Mouse (Mus musculus) left cerebral cortex, adult 2 months (tissue): Measurements from ENCODE around the gene Hist1h1c. TPM values are rescaled to one million over a fixed set of nuclear protein-coding genes. Genes with fewer than 3 reads are reported as not detected.

Experiments
- DNase-seq, 2 experiments: peaks; one replicate each; pipeline ENCODE4 v3.0.0; 2021 to 2022; ENCODE audit warnings: low spot score in 2 of 2, mixed read lengths in 1 of 2; ENCODE audit errors: extremely low spot score in 1 of 2
- H3K27ac ChIP-seq: fragments of 200-600 bp; 2 replicates; pipeline ENCODE4 v1.8.1; 2022
- H3K4me3 ChIP-seq: fragments of 200-600 bp; 2 replicates; pipeline ENCODE4 v1.8.1; 2022
- CTCF ChIP-seq: fragments of 200-600 bp; IDR thresholded peaks from 2 replicates; pipeline ENCODE4 v1.8.1; 2022; ENCODE audit warnings: antibody characterized with exemption, mild to moderate bottlenecking, moderate library complexity
- intact Hi-C: fragments of 180-260 bp; cut with DNase I; formaldehyde crosslinking; loops from one replicate; pipeline ENCODE4 v1.15.1; 2025
- total RNA-seq, 2 experiments: library from RNA; stranded (reverse); gene quantifications; 2 replicates each; pipeline ENCODE4 v1.2.3; 2021

The Hist1h1c gene
- total RNA-seq, 2 experiments from 2014 or later = 53.4 to 53.7 TPM

DNA sequence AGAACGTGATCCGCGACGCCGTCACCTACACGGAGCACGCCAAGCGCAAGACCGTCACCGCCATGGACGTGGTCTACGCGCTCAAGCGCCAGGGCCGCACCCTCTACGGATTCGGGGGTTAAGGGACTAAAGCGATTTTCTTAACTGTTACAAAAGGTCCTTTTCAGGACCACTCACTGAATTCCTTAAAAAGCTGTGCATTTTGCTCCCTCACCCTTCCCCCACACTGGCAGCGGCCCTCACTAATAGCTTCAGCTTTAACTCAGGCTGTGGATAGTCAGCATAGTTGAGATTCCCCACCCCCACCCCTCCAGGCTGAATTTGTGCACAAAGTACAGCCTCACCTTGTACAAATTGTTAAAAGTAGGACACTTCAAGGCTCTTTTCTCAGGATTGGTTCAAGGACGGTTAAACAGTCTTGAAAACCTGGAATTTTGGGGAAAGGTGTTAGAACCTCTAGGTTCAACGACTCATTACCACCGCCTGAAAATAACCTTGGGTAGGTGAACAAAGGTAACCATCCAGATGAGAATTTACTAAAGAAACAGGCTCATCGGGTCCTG lies 18.7 kb downstream of the Hist1h1c start:
- intact Hi-C loops = no loop called here
- Histone ChIP-seq H3K4me3 (peak overlapping the region; percentile 40), H3K27ac (peak overlapping the region; percentile 75)
- no peak for DNase-seq
- TF ChIP-seq CTCF = no peak

DNA sequence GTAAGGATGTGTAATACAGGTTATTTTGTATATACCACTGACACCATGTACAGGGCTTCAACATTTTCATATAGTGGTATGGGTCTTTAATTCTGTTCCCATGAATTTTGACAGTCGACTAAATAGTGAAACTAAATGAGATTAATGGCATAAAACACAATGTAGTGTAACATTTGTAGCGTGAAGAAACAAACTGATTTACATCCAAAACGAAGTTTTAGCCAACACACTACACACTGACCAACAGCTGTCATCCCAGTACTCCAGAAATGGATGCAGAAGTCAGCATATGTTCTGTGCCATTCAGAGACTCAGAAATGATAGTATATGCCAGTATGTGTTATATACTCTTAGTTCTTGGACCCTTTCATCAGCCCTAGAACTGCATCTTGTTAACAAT lies 19.3 kb downstream of the Hist1h1c start:
- intact Hi-C loops = no loop called here
- TF ChIP-seq CTCF = no peak
- no peak for DNase-seq
- Histone ChIP-seq H3K27ac (no peak overlapping the region), H3K4me3 (no peak overlapping the region)

DNA sequence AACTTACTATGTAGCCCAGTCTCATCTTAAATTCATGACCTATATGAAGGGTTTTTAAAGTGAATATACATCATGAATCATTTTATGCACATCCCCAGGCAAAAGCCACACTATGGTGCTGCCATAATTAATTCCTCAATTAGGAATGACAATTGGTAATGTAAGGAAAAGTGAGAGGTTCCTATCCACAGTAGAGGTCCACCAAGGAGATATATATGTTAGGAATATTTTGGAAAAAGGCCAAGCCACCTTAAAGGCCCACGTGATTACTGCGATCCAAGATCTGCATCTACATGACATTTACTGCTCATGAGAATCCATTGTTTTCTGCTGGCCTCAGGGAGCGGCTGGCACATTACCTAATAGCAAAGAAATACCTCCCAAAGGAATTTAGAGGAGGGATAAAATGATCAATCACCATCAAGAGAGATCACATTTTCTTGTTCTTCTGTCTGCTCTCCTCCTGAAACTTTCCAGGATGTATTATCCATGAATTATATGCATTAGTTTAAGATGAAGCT lies 20.7 kb downstream of the Hist1h1c start:
- H3K27ac ChIP-seq = no peak overlapping the region
- DNase-seq = no peak
- intact Hi-C loops = no loop called here
- H3K4me3 ChIP-seq = no peak overlapping the region
- TF ChIP-seq CTCF = no peak

DNA sequence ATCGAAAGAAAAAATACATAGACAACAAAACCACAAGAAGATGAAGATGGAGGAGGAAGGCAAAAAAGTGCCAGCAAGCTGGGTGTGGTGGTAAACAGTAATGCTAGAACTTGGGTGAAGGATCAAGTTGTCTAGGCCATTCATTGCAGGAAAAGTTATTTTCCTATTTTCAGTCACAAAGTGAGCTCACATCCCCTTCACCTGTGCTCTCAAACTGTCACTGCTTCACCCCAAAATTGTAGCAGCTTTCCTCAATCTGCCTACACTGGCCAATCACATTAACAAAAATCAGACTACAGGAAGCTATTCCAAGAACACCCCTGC lies 21.3 kb downstream of the Hist1h1c start:
- peak overlapping the region; percentile 87; the same call in 1 of the 2 replicates for H3K27ac ChIP-seq
- no peak for TF ChIP-seq CTCF
- intact Hi-C loops = loop anchor here (5.0 kb wide), 3 partner anchors 178 to 1718 kb away; partner anchors contain the start of genes Abt1, Hist1h2ag, Hist1h2bj and Hist1h4d
- no peak for DNase-seq
- H3K4me3 ChIP-seq = no peak overlapping the region

DNA sequence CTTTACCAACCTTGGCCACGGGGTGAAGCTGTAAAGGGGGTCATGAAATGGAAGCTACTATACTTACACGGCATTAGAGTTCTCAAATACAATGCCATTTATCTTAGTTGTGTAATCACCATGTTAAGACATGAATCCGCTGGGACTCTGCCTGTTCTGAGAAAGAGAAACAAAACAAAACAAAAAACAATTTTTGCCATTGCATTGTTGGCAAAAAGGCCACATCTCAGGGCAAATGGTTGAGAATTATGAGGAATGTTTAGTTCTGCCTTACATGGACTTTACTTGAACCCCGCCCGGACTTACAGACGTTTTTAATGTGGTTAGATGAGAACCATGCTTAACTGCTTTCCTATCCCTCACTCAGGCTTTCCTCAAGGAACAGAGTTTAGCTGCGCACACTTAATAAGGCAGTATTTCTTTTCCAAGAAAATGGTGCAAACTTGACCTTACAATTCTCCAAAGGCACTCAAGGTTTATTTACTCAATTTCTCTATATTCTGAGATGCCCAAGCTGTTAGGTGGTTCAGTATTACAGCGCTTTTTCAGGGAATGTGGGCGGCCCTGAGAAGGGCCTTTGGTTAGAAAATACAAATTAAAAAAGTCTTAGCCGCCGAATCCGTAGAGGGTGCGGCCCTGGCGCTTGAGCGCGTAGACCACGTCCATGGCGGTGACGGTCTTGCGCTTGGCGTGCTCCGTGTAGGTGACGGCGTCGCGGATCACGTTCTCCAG lies 21.8 kb downstream of the Hist1h1c start:
- TF ChIP-seq CTCF = no peak; the same call in 1 of the 2 replicates
- Histone ChIP-seq H3K27ac (peak overlapping the region; percentile 87), H3K4me3 (peak overlapping the region; percentile 66)
- DNase-seq = peak in 1 of 2 experiments; percentile 19
- intact Hi-C loops = loop anchor here (5.0 kb wide), 3 partner anchors 178 to 1718 kb away; partner anchors contain the start of genes Abt1, Hist1h2ag, Hist1h2bj and Hist1h4d

DNA sequence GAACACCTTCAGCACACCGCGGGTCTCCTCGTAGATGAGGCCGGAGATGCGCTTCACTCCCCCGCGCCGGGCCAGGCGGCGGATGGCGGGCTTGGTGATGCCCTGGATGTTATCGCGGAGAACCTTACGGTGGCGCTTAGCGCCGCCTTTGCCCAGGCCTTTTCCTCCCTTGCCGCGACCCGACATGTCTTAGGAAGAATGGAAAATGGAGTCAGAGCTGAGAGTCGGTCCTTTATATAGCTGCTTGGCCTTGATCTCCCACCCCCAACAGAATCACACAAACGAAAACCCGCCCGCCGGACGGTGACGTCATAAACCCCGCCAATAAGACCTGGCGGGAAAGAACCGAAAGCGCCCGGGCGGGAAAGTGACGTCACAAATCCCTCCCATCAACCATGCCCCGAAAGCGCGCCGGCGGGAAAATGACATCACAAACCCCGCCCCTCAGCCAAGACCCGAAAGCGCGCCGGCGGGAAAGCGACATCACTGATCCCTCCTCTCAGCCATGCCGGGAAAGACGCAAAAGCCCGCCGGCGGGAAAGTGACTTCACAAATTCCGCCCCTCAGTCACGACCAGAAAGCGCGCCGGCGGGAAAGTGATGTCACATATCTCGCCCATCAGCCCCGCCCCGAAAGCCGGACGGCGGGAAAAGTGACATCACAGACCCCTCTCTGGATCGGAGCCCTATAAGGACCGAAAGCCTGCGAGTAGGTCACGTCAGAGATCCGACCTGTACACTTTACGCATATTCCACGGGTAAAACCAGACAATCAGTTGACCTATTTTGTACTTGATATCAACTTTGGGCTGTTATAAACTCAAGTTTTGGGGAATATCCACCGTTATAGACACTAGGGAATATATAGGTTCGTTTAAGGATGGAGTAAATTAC lies 22.6 kb downstream of the Hist1h1c start, which contains the start of gene Hist1h4a:
TSS of gene Hist1h4a (minus strand) at position 259 of the 893 bp plus-strand sequence.
- peak; percentile 98 to 99 for DNase-seq
- TF ChIP-seq CTCF = no peak
- H3K27ac ChIP-seq = peak within 1 kb of the TSS; percentile 87
- intact Hi-C loops = loop anchor here (1.0 to 5.0 kb wide), 4 partner anchors 140 to 1719 kb away; partner anchors contain the start of genes Abt1, Hist1h2ag, Hist1h2be and Hist1h2bj
- peak within 1 kb of the TSS; percentile 66 for H3K4me3 ChIP-seq

DNA sequence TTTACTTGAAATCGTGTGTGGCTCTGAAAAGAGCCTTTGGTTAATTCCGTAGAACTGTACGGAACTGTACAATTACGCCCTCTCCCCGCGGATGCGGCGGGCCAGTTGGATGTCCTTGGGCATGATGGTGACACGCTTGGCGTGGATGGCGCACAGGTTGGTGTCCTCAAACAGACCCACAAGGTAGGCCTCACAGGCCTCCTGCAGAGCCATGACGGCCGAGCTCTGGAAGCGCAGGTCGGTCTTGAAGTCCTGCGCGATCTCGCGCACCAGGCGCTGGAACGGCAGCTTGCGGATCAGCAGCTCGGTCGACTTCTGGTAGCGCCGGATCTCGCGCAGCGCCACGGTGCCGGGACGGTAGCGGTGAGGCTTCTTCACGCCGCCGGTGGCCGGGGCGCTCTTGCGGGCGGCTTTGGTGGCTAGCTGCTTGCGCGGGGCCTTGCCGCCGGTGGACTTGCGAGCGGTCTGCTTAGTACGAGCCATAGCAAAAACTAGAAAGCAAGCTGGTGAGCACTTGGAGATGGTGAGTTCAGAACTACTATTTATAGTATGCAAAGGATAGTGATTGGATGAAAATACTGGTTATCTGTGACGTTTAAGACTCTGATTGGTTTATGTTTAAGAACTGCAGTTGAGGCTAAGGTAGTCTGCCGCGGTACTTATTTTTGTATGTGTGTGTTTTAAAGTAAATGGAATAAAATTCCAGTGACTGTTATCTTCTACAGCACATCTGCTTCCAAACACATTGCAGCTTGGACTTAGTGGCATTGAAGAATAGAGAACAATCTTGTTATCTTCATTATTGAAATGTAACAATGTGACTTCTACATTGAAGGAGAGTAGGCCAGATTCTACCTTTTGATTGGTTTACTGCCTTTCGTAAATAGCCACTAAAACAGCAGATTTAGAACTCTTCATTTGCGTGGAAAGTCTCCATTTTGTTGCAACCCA lies 23.5 kb downstream of the Hist1h1c start, which contains the start of gene Hist1h3a:
TSS of gene Hist1h3a (minus strand) at position 516 of the 951 bp plus-strand sequence.
- H3K4me3 ChIP-seq = peak within 1 kb of the TSS; percentile 66
- peak; percentile 50 to 57 for DNase-seq
- H3K27ac ChIP-seq = peak within 1 kb of the TSS; percentile 90
- intact Hi-C loops = loop anchor here (1.0 to 5.0 kb wide), 4 partner anchors 141 to 1720 kb away; partner anchors contain the start of genes Abt1, Hist1h2ag, Hist1h2be and Hist1h2bj

DNA sequence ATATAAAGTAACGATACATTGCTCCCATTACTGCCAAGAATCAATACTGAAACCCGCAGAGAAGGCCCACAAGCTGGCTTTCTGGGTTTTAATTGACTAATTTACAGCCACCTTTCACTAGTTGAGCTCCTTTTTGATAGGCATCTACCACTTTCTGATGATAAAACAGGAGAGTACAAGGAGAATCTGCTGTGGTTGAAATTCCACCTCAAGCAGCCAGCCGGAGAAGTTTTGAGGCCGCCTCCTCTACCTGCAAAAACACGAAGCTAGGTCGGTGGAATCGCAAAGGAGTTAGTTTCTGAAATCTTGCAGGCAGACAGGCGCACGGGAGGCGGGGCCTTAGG lies 24.6 kb downstream of the Hist1h1c start:
- intact Hi-C loops = loop anchor here (5.0 kb wide), 3 partner anchors 181 to 1721 kb away; partner anchors contain the start of genes Abt1, Hist1h2ag, Hist1h2bj and Hist1h4d
- Histone ChIP-seq H3K4me3 (peak overlapping the region; percentile 66), H3K27ac (peak overlapping the region; percentile 90)
- no peak for TF ChIP-seq CTCF
- DNase-seq = no peak

DNA sequence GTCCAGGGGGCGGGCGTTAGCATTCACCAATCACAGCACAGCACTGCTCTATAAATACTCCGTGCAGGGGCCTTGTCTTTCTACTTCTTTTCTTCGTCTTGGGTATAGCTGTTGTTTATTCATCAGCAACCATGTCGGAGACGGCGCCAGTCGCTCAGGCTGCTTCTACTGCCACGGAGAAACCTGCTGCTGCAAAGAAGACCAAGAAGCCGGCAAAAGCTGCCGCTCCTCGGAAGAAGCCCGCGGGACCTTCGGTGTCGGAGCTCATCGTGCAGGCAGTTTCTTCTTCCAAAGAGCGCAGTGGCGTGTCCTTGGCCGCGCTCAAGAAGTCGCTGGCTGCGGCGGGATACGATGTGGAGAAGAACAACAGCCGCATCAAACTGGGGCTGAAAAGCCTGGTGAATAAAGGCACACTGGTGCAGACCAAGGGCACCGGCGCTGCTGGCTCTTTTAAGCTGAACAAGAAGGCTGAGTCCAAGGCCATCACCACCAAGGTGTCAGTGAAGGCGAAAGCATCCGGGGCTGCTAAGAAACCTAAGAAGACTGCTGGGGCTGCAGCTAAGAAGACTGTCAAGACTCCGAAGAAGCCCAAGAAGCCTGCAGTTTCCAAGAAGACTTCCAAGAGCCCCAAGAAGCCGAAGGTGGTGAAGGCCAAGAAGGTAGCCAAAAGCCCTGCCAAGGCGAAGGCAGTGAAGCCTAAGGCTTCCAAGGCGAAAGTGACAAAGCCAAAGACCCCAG lies 25.1 kb downstream of the Hist1h1c start, which contains the start of gene Hist1h1a:
TSS of gene Hist1h1a (plus strand) at position 81 of the 738 bp plus-strand sequence.
- intact Hi-C loops = loop anchor here (5.0 kb wide), 3 partner anchors 181 to 1721 kb away; partner anchors contain the start of genes Abt1, Hist1h2ag, Hist1h2bj and Hist1h4d
- peak; percentile 77 to 78 for DNase-seq
- peak within 1 kb of the TSS; percentile 90 for H3K27ac ChIP-seq
- H3K4me3 ChIP-seq = peak within 1 kb of the TSS; percentile 66
- TF ChIP-seq CTCF = no peak
